Mouse (Mus musculus) T-cell, adult 2 months (primary cell): ENCODE measurements around the gene Coro7.

Experiments
- DNase-seq: peaks from one replicate; pipeline ENCODE4 v3.0.0; 2022; ENCODE audit warnings: low spot score

Gene Coro7

DNA sequence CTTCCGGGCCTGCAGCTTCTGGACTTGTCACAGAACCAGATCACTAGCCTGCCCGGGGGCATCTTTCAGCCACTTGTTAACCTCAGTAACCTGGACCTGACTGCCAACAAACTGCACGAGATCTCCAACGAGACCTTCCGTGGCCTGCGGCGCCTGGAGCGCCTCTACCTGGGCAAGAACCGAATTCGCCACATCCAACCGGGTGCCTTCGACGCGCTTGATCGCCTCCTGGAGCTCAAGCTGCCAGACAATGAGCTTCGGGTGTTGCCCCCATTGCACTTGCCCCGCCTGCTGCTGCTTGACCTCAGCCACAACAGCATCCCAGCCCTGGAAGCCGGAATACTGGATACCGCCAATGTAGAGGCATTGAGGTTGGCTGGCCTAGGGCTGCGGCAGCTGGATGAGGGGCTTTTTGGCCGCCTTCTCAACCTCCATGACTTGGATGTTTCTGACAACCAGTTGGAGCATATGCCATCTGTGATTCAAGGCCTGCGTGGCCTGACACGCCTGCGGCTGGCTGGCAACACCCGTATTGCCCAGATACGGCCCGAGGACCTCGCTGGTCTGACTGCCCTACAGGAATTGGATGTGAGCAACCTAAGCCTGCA lies 31.1 kb downstream of the Coro7 start:
- no peak for DNase-seq

DNA sequence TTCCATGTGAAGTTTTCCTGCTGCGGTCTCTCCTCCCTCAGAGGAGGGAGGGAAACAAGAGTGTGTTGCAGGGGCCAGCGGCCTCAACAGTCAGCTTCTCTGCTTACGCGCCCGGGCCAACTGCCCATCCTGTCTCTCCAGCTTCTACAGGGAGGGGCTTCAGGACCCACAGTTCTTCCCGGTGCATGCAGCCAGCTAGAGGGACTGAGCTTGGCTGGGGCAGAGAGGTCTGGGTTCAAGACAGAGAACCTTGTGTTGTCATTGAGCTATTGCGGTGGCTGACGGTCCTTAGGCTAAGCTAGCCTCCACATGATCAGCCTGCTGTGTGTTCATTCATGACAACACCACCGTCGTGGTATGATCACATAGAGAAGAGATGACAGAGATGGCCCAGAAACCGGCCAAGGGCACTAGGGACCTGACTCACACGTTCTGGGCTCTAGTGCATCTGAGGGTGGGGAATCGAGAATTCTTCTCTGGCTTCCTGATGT lies 31.9 kb downstream of the Coro7 start:
- no peak for DNase-seq

GRCm38 (mm10) chr16:4646831-4647230 lies 32.7 kb downstream of the Coro7 start:
- DNase-seq, result no peak

GRCm38 (mm10) chr16:4645867-4646266 lies 33.7 kb downstream of the Coro7 start:
- no peak for DNase-seq

GRCm38 (mm10) chr16:4643670-4644419 lies 35.7 kb downstream of the Coro7 start:
- no peak for DNase-seq

- no peak for DNase-seq
Measured at GRCm38 (mm10) chr16:4642937-4643336, 36.6 kb downstream of the Coro7 start.

DNA sequence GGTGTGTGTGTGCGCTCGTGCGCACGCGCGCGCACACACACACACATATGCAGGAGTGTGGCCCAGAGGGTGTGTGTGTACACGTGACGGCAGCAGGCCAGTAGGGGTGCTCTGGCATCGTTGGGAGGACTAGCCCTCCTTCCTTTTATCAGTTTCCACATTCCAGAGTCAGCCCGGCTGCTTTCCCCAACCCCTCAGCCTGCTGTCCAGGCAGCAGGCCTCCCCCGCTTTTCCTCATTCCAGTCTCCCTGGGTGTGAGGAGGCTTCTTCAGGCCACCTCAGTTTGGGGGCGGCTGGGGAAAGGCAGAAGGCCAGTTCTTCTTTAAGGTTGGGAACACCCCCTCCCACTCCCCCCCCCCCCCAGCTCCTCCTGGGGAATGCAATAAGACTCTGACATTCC lies 37.4 kb downstream of the Coro7 start:
- DNase-seq, result no peak

- no peak for DNase-seq
Measured at GRCm38 (mm10) chr16:4641119-4641838, 38.3 kb downstream of the Coro7 start.

GRCm38 (mm10) chr16:4640267-4641005 lies 39.1 kb downstream of the Coro7 start:
- no peak for DNase-seq

GRCm38 (mm10) chr16:4639831-4640237 lies 39.7 kb downstream of the Coro7 start, which contains the start of the genes Vasn and Dnaja3:
Vasn (plus strand) TSS chr16:4639941.
Dnaja3 (plus strand) TSS chr16:4639989.
- no peak for DNase-seq

- DNase-seq, result no peak
Measured at GRCm38 (mm10) chr16:4638891-4639390, 40.6 kb downstream of the Coro7 start.

- DNase-seq, result no peak
Measured at GRCm38 (mm10) chr16:4635760-4636159, 43.8 kb downstream of the Coro7 start.

DNA sequence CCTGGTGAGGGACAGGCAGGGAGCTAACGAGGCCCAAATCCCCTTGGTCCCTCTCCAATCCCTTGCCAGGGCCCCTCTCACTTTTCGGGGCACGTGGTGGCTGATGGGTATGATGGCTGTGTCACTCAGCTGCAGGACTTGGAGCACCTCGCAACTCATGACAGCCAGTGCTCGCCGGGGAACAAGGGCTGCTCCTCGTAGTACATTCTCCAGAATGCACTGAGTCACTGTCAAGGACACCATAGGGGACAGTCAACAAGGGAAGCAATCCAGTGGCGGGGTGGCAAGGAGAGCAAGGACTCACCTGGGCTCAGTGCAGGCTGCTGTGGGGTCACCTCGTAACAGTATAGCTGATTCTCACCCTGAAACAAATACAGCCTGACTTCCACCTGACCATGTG lies 44.9 kb downstream of the Coro7 start:
- no peak for DNase-seq

- no peak for DNase-seq
Measured at GRCm38 (mm10) chr16:4633661-4634060, 45.9 kb downstream of the Coro7 start.

- DNase-seq, result peak; percentile 14
Measured at GRCm38 (mm10) chr16:4632050-4632449, 47.5 kb downstream of the Coro7 start.

DNA sequence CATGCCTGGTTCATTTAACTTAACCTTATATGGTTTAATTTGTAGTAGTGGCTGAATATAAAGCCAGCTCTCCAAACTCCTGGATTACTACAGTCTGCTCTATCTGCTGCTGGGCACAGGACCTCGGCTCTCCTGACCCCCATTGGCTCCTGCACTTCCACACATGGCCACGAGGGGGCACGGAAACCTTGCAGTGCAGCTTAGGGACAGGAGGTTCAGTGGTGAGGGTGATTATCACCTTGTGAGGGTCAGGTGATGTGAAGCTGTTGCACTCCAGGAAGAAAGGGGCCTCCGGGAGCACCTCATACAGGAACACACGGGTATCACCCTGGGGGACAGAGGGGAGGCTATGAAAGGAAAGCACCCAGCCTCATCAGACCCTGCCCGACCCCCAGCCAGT lies 49.6 kb downstream of the Coro7 start:
- peak; percentile 73 for DNase-seq

GRCm38 (mm10) chr16:4628898-4629419 lies 50.6 kb downstream of the Coro7 start:
- no peak for DNase-seq

- DNase-seq, result no peak
Measured at GRCm38 (mm10) chr16:4627105-4627504, 52.5 kb downstream of the Coro7 start.

- peak; percentile 85 for DNase-seq
Measured at GRCm38 (mm10) chr16:4624481-4625110, 55.0 kb downstream of the Coro7 start, which contains the start of gene Pam16. Pam16 (minus strand) TSS chr16:4624988.

GRCm38 (mm10) chr16:4624074-4624473 lies 55.5 kb downstream of the Coro7 start:
- DNase-seq, result no peak

- DNase-seq, result no peak
Measured at GRCm38 (mm10) chr16:4616829-4617228, 62.7 kb downstream of the Coro7 start.
